23 mouse cellular contexts compared by ENCODE assay signal in the genomic region with DNA sequence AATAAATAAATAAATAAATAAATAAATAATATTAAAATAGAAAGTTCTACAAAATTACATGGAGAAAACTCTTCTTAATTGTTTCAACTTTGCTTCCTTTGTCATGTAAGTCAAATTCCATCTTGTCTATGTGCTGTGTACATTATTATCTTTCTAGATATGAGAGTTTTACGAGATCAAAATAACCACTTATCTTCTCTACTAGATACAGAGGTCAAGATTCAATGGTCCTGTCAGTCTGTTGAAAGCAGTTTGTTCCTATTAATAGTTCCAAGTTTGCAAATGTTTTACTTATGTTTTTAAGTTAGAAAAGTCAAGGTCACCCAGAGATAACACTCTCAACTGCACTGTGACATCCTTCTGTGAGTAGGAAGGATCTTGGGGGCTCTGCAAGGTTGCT.
"Had no signal": no experiment of that assay in that cellular context is flagged by ENCODE, and none has a peak within 500 bp of the region (broad histone marks: within the 10 kb centered on the region; RNA-seq: fewer than 3 reads in every experiment).

No protein-coding gene starts in this region.

- H3K4me3 ChIP-seq: layer of hippocampus, adult 2 months; limb, embryonic 12.5 days; limb, embryonic 15.5 days; midbrain, embryonic 12.5 days; midbrain, embryonic 15.5 days; neural tube, embryonic 12.5 days; neural tube, embryonic 15.5 days; stomach, embryonic 15.5 days had no signal

- H3K9me3 ChIP-seq: limb, embryonic 12.5 days; limb, embryonic 15.5 days; midbrain, embryonic 12.5 days; midbrain, embryonic 15.5 days; neural tube, embryonic 12.5 days; neural tube, embryonic 15.5 days; stomach, embryonic 15.5 days had no signal

- H3K27me3 ChIP-seq: limb, embryonic 12.5 days; limb, embryonic 15.5 days; midbrain, embryonic 12.5 days; midbrain, embryonic 15.5 days; neural tube, embryonic 12.5 days; neural tube, embryonic 15.5 days; stomach, embryonic 15.5 days had no signal

- DNase-seq: kidney, adult 9 months; kidney, postnatal 25 days; layer of hippocampus, adult 9-11 months; liver, postnatal 0 days; lung, embryonic 14.5 days; right cerebral cortex, adult 18-20 months; right cerebral cortex, postnatal 14 days; right cerebral cortex, postnatal 4 days; spleen, adult 18-20 months; thymus, postnatal 25 days had no signal

- H3K4me1 ChIP-seq: neural tube, embryonic 12.5 days; stomach, embryonic 15.5 days had no signal

- H3K9ac ChIP-seq: limb, embryonic 12.5 days; limb, embryonic 15.5 days; liver, embryonic 14.5 days; liver, postnatal 0 days; lung, embryonic 14.5 days; midbrain, embryonic 12.5 days; midbrain, embryonic 15.5 days; neural tube, embryonic 12.5 days; neural tube, embryonic 15.5 days; stomach, embryonic 15.5 days had no signal

- H3K36me3 ChIP-seq: limb, embryonic 12.5 days; limb, embryonic 15.5 days; midbrain, embryonic 12.5 days; midbrain, embryonic 15.5 days; neural tube, embryonic 12.5 days; neural tube, embryonic 15.5 days; stomach, embryonic 15.5 days had no signal

- H3K4me2 ChIP-seq: limb, embryonic 12.5 days; limb, embryonic 15.5 days; liver, embryonic 11.5 days; lung, embryonic 14.5 days; midbrain, embryonic 12.5 days; midbrain, embryonic 15.5 days; neural tube, embryonic 12.5 days; neural tube, embryonic 15.5 days; stomach, embryonic 15.5 days had no signal

- H3K27ac ChIP-seq: kidney, postnatal 0 days; layer of hippocampus, adult 2 months; limb, embryonic 12.5 days; limb, embryonic 15.5 days; liver, embryonic 14.5 days; macrophage; midbrain, embryonic 12.5 days; midbrain, embryonic 15.5 days; neural tube, embryonic 12.5 days; neural tube, embryonic 15.5 days; stomach, embryonic 15.5 days had no signal

- ATAC-seq: liver, postnatal 0 days; lung, postnatal 0 days; midbrain, embryonic 15.5 days had no signal
